Mouse (Mus musculus): ENCODE results near the gene Fam198a. TPM values are rescaled to one million over a fixed set of nuclear protein-coding genes. Genes with fewer than 3 reads are reported as not detected.

The Fam198a gene
- polyA plus RNA-seq, 1 experiment from 2014 or later: 2.8 TPM

DNA sequence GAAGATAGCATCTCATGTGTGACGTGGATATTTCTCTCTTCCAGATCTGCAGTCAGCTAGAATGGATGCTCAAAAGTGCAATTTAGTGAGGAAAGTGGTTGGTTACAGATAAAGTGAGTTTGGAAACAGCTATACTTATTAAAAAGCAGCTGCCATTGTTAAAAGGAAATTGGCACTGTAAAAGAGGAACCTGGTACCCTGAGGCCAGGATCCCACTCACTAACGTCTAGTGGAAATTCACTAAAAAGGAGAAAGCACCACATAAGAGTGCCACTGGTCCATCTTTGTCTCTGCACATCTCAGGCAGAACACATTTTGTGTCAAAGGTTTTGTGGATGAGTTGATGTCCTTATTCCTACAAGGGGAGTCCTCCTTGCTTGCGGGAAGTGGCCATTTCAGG is 7.2 kb upstream of the Fam198a start:
- 0 out of 2 replicates have a peak, but pooled peaks cover 2% of the 10 kb centered on the region for H3K36me3 ChIP-seq (ENCODE audit: insufficient read depth, low read length)
- H3K9me3 ChIP-seq (ENCODE audit: low read length): no peaks in the 10 kb centered on the region
- H3K27me3 ChIP-seq (ENCODE audit: insufficient read depth, low read length): no peaks in the 10 kb centered on the region
- ATAC-seq (ENCODE audit: low FRiP score, low TSS enrichment): no peak
- H3K4me1 ChIP-seq (ENCODE audit: insufficient read depth, low read length): no peaks in the 10 kb centered on the region
- H3K4me3 ChIP-seq (ENCODE audit: low read length): no peak overlapping the region
- H3K9ac ChIP-seq (replicated peaks; ENCODE audit: low read length): no peak overlapping the region
- H3K4me2 ChIP-seq (replicated peaks; ENCODE audit: low read depth, low read length): no peak overlapping the region
- H3K27ac ChIP-seq (ENCODE audit: low read length): no peak overlapping the region
- 78% methylated on average over 3 of the region's 3 CpGs for WGBS

GRCm38 (mm10) chr9:121947784-121948183 is 3.0 kb upstream of the Fam198a start:
- Histone ChIP-seq H3K4me2 (replicated peaks; ENCODE audit: low read depth, low read length) (no peak overlapping the region), H3K9ac (replicated peaks; ENCODE audit: low read length) (no peak overlapping the region), H3K4me3 (ENCODE audit: low read length) (no peak overlapping the region), H3K4me1 (ENCODE audit: insufficient read depth, low read length) (peaks cover 12% of the 10 kb centered on the region), H3K9me3 (ENCODE audit: low read length) (no peaks in the 10 kb centered on the region), H3K27me3 (ENCODE audit: insufficient read depth, low read length) (no peaks in the 10 kb centered on the region), H3K36me3 (ENCODE audit: insufficient read depth, low read length) (no peaks in the 10 kb centered on the region), H3K27ac (ENCODE audit: low read length) (no peak overlapping the region)
- WGBS: 5% methylated on average over 4 of the region's 4 CpGs
- ATAC-seq (ENCODE audit: low FRiP score, low TSS enrichment): no peak

GRCm38 (mm10) chr9:121948431-121948830 is 2.4 kb upstream of the Fam198a start:
- 74% methylated on average over 4 of the region's 4 CpGs for WGBS

DNA sequence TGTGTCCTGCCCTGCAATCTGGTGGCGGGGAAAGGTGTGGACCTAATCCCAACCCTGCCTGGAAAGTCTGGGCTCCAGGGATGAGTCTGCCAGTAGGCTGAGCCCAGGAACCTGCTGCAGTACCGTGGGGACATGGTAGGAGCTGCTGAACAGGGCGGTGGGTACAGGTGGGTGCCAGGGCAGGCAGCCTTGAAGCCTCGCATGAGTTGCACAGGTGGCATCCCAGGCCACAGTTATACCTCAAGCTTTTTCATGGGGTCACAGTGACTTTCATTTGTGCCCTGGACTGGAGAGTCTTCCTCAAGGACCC is 281 bp downstream of the Fam198a start:
- Histone ChIP-seq H3K9ac (replicated peaks; ENCODE audit: low read length) (peak overlapping the region; percentile 60), H3K4me1 (ENCODE audit: insufficient read depth, low read length) (peaks cover 12% of the 10 kb centered on the region), H3K27ac (ENCODE audit: low read length) (peak overlapping the region; percentile 62; the same call in 1 of the 2 replicates), H3K27me3 (ENCODE audit: insufficient read depth, low read length) (no peaks in the 10 kb centered on the region), H3K4me2 (replicated peaks; ENCODE audit: low read depth, low read length) (peak overlapping the region; percentile 55), H3K36me3 (ENCODE audit: insufficient read depth, low read length) (no peaks in the 10 kb centered on the region), H3K9me3 (ENCODE audit: low read length) (no peaks in the 10 kb centered on the region), H3K4me3 (ENCODE audit: low read length) (peak overlapping the region; percentile 31)
- WGBS: 39% methylated on average over 4 of the region's 4 CpGs
- no peak for ATAC-seq (ENCODE audit: low FRiP score, low TSS enrichment)

More at GRCm38 (mm10) chr9:121948431-121948830, 2.4 kb upstream of the Fam198a start:
- Histone ChIP-seq H3K9ac (replicated peaks; ENCODE audit: low read length) (no peak overlapping the region), H3K36me3 (ENCODE audit: insufficient read depth, low read length) (no peaks in the 10 kb centered on the region), H3K4me3 (ENCODE audit: low read length) (no peak overlapping the region), H3K4me2 (replicated peaks; ENCODE audit: low read depth, low read length) (no peak overlapping the region), H3K27ac (ENCODE audit: low read length) (no peak overlapping the region), H3K27me3 (ENCODE audit: insufficient read depth, low read length) (no peaks in the 10 kb centered on the region), H3K9me3 (ENCODE audit: low read length) (no peaks in the 10 kb centered on the region), H3K4me1 (ENCODE audit: insufficient read depth, low read length) (peaks cover 12% of the 10 kb centered on the region)
- no peak for ATAC-seq (ENCODE audit: low FRiP score, low TSS enrichment)

DNA sequence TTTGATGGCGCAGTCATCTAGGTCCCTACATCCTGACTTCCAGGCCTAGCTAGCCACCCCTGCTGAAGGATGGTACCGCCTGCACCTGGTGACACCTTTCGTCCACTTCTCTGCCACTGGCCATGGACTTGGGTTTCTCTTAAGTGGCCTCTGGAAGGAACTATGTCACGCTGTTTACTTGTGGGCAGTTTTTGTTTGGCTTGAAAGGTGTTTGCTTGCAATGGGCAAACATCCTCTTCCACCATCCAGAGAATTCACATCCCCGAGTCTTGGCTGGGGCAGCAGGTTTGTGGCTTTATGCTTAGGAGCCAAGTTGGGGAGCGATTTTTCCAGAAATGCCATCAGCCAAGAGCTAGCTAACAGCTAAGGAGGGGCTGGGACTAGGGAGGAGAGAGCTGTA is 1.8 kb downstream of the Fam198a start:
- H3K4me2 ChIP-seq (replicated peaks; ENCODE audit: low read depth, low read length): no peak overlapping the region
- no peak overlapping the region for H3K27ac ChIP-seq (ENCODE audit: low read length)
- no peak overlapping the region for H3K9ac ChIP-seq (replicated peaks; ENCODE audit: low read length)
- no peak overlapping the region for H3K4me3 ChIP-seq (ENCODE audit: low read length)
- H3K9me3 ChIP-seq (ENCODE audit: low read length): no peaks in the 10 kb centered on the region
- no peaks in the 10 kb centered on the region for H3K36me3 ChIP-seq (ENCODE audit: insufficient read depth, low read length)
- no peaks in the 10 kb centered on the region for H3K27me3 ChIP-seq (ENCODE audit: insufficient read depth, low read length)
- WGBS: 88% methylated on average over 6 of the region's 6 CpGs
- H3K4me1 ChIP-seq (ENCODE audit: insufficient read depth, low read length): peaks cover 12% of the 10 kb centered on the region
- ATAC-seq (ENCODE audit: low FRiP score, low TSS enrichment): no peak

- H3K4me2 ChIP-seq (replicated peaks; ENCODE audit: low read depth, low read length): no peak overlapping the region
- no peak overlapping the region for H3K9ac ChIP-seq (replicated peaks; ENCODE audit: low read length)
- ATAC-seq (ENCODE audit: low FRiP score, low TSS enrichment): no peak
- H3K27ac ChIP-seq (ENCODE audit: low read length): no peak overlapping the region
- no peaks in the 10 kb centered on the region for H3K36me3 ChIP-seq (ENCODE audit: insufficient read depth, low read length)
- 50% methylated on average over 7 of the region's 7 CpGs for WGBS
- no peak overlapping the region for H3K4me3 ChIP-seq (ENCODE audit: low read length)
- no peaks in the 10 kb centered on the region for H3K27me3 ChIP-seq (ENCODE audit: insufficient read depth, low read length)
- no peaks in the 10 kb centered on the region for H3K4me1 ChIP-seq (ENCODE audit: insufficient read depth, low read length)
- H3K9me3 ChIP-seq (ENCODE audit: low read length): no peaks in the 10 kb centered on the region
Measured at GRCm38 (mm10) chr9:121959966-121960635, 9.3 kb downstream of the Fam198a start.

DNA sequence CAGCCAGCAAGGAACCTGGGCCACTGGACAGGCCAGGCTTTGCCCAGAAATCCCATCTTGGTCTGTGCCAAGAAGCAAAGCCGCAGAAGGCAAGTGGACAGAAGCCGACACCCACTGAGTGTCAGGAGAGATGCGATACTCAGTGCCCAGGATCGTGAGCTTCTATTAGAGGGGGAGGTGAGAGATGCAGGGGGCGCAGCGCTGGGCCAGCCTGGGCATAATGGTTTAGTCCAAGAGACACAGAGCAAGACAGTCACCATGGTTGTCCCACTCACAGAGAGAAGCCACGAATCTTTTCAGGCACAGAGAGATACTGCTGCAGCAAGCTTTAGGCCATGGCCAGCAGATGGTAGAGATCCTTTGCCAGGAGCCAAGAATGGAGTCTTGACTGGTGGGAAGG is 14.2 kb downstream of the Fam198a start:
- 84% methylated on average over 7 of the region's 7 CpGs for WGBS

GRCm38 (mm10) chr9:121968258-121968657 is 17.5 kb downstream of the Fam198a start:
- WGBS: 82% methylated on average over 5 of the region's 5 CpGs
- H3K27ac ChIP-seq (ENCODE audit: low read length): no peak overlapping the region
- no peaks in the 10 kb centered on the region for H3K4me1 ChIP-seq (ENCODE audit: insufficient read depth, low read length)
- H3K27me3 ChIP-seq (ENCODE audit: insufficient read depth, low read length): no peaks in the 10 kb centered on the region
- no peaks in the 10 kb centered on the region for H3K36me3 ChIP-seq (ENCODE audit: insufficient read depth, low read length)
- H3K4me3 ChIP-seq (ENCODE audit: low read length): no peak overlapping the region
- no peak overlapping the region for H3K9ac ChIP-seq (replicated peaks; ENCODE audit: low read length)
- no peaks in the 10 kb centered on the region for H3K9me3 ChIP-seq (ENCODE audit: low read length)
- no peak for ATAC-seq (ENCODE audit: low FRiP score, low TSS enrichment)
- H3K4me2 ChIP-seq (replicated peaks; ENCODE audit: low read depth, low read length): no peak overlapping the region

More for the DNA sequence above, 14.2 kb downstream of the Fam198a start:
- Histone ChIP-seq H3K27me3 (ENCODE audit: insufficient read depth, low read length) (no peaks in the 10 kb centered on the region), H3K9me3 (ENCODE audit: low read length) (no peaks in the 10 kb centered on the region), H3K27ac (ENCODE audit: low read length) (no peak overlapping the region), H3K36me3 (ENCODE audit: insufficient read depth, low read length) (no peaks in the 10 kb centered on the region), H3K9ac (replicated peaks; ENCODE audit: low read length) (no peak overlapping the region), H3K4me1 (ENCODE audit: insufficient read depth, low read length) (no peaks in the 10 kb centered on the region), H3K4me2 (replicated peaks; ENCODE audit: low read depth, low read length) (no peak overlapping the region), H3K4me3 (ENCODE audit: low read length) (no peak overlapping the region)
- ATAC-seq (ENCODE audit: low FRiP score, low TSS enrichment): no peak

DNA sequence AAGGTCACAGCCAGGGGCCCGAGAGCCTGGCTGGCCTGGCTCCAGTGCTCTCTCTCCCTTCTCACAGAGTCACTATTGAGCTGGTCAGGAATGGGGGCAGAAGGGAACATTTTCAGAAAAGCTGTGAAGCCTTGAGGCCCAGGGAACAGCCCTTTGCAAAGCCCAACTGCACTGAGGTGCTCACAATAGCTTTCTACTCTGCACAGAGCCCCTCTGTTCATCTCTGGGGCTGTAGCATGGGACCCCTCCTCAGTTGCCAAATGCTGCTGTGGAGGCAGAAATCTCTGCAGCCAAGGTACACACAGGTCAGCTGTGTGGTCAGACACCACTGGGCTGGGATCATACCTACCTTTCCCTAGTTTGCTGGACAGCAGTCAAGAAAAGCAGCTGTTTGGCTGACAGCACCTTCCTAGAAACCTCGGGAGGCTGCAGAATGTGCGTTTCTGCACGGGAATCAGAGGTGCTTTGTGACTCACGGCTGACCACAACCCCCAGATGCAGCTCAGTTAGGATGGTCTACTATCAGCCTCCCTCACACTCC is 19.1 kb downstream of the Fam198a start:
- H3K36me3 ChIP-seq (ENCODE audit: insufficient read depth, low read length): no peaks in the 10 kb centered on the region
- H3K4me3 ChIP-seq (ENCODE audit: low read length): no peak overlapping the region
- 46% methylated on average over 5 of the region's 5 CpGs for WGBS
- H3K9me3 ChIP-seq (ENCODE audit: low read length): no peaks in the 10 kb centered on the region
- no peak overlapping the region for H3K9ac ChIP-seq (replicated peaks; ENCODE audit: low read length)
- H3K4me2 ChIP-seq (replicated peaks; ENCODE audit: low read depth, low read length): no peak overlapping the region
- ATAC-seq (ENCODE audit: low FRiP score, low TSS enrichment): no peak
- H3K27me3 ChIP-seq (ENCODE audit: insufficient read depth, low read length): no peaks in the 10 kb centered on the region
- H3K4me1 ChIP-seq (ENCODE audit: insufficient read depth, low read length): no peaks in the 10 kb centered on the region
- no peak overlapping the region for H3K27ac ChIP-seq (ENCODE audit: low read length)

GRCm38 (mm10) chr9:121973207-121973606 is 22.4 kb downstream of the Fam198a start:
- Histone ChIP-seq H3K4me2 (replicated peaks; ENCODE audit: low read depth, low read length) (no peak overlapping the region), H3K4me3 (ENCODE audit: low read length) (no peak overlapping the region), H3K36me3 (ENCODE audit: insufficient read depth, low read length) (no peaks in the 10 kb centered on the region), H3K9me3 (ENCODE audit: low read length) (no peaks in the 10 kb centered on the region), H3K27ac (ENCODE audit: low read length) (no peak overlapping the region), H3K27me3 (ENCODE audit: insufficient read depth, low read length) (no peaks in the 10 kb centered on the region), H3K4me1 (ENCODE audit: insufficient read depth, low read length) (no peaks in the 10 kb centered on the region), H3K9ac (replicated peaks; ENCODE audit: low read length) (no peak overlapping the region)
- ATAC-seq (ENCODE audit: low FRiP score, low TSS enrichment): no peak
- WGBS: 55% methylated on average over 1 of the region's 1 CpGs
